Mouse (Mus musculus) midbrain, embryonic 13.5 days (tissue): Measurements from ENCODE around the gene Clps. TPM values are rescaled to one million over a fixed set of nuclear protein-coding genes. Genes with fewer than 3 reads are reported as not detected.

Source experiments
- ATAC-seq: fragments of 200-750 bp; cut with Nextera tagmentation; 2 replicates; pipeline ENCODE4 v1.8.0; 2017; ENCODE audit warnings: mild to moderate bottlenecking, moderate TSS enrichment, moderate library complexity
- H3K27ac ChIP-seq: fragments of 300-500 bp; sonication (generic); 2 replicates; pipeline ENCODE4 v1.5.1; 2015; ENCODE audit warnings: inconsistent platforms, mild to moderate bottlenecking, moderate library complexity
- H3K27me3 ChIP-seq: fragments of 300-500 bp; sonication (generic); 2 replicates; pipeline ENCODE4 v1.6.1; 2015; ENCODE audit warnings: mild to moderate bottlenecking, inconsistent platforms
- H3K36me3 ChIP-seq: fragments of 300-500 bp; sonication (generic); 2 replicates; pipeline ENCODE4 v1.6.1; 2015; ENCODE audit warnings: mild to moderate bottlenecking, inconsistent platforms
- H3K4me1 ChIP-seq: fragments of 300-500 bp; sonication (generic); replicated peaks from 2 replicates; pipeline ENCODE4 v1.6.1; 2015; ENCODE audit warnings: inconsistent platforms
- H3K4me2 ChIP-seq: fragments of 300-500 bp; sonication (generic); replicated peaks from 2 replicates; pipeline ENCODE4 v1.6.1; 2015; ENCODE audit warnings: moderate library complexity, mild to moderate bottlenecking, inconsistent platforms
- H3K4me3 ChIP-seq: fragments of 300-500 bp; sonication (generic); replicated peaks from 2 replicates; pipeline ENCODE4 v1.5.1; 2015; ENCODE audit warnings: mild to moderate bottlenecking, inconsistent platforms
- H3K9ac ChIP-seq: fragments of 300-500 bp; sonication (generic); replicated peaks from 2 replicates; pipeline ENCODE4 v1.6.1; 2015; ENCODE audit warnings: mild to moderate bottlenecking, inconsistent platforms
- H3K9me3 ChIP-seq: fragments of 300-500 bp; sonication (generic); 2 replicates; pipeline ENCODE4 v1.6.1; 2016; ENCODE audit warnings: mild to moderate bottlenecking, inconsistent platforms
- WGBS: fragments of 180-500 bp; shearing (Covaris S2); methylation state at CpG from one replicate; pipeline ENCODE4 v1.1.7; 2015; 5-methylcytosine and 5-hydroxymethylcytosine counted together
- microRNA-seq: library from miRNA; unstranded; fragments of <30 nt; microRNA quantifications from one replicate; pipeline ENCODE4, GENCODE M21; 2016
- polyA plus RNA-seq: library from polyadenylated mRNA; unstranded; fragments of >200 nt; fragmentation: Nextera tagmentation; extraction: Ambion mirVana; gene quantifications from 2 replicates; pipeline ENCODE4 v1.2.1, GENCODE M21; 2015

The Clps gene
- polyA plus RNA-seq, 1 experiment from 2014 or later, result 0.66 TPM

- Histone ChIP-seq H3K9me3 (no peaks in the 10 kb centered on the region), H3K36me3 (no peaks in the 10 kb centered on the region), H3K9ac (no peak overlapping the region), H3K4me3 (no peak overlapping the region), H3K27ac (no peak overlapping the region), H3K27me3 (peaks cover 44% of the 10 kb centered on the region), H3K4me2 (no peak overlapping the region), H3K4me1 (peaks cover 26% of the 10 kb centered on the region)
- no peak for ATAC-seq
- WGBS, result 76% methylated on average over 10 of the region's 10 CpGs
These were observed 44.9 kb downstream of the Clps start for GRCm38 (mm10) chr17:28515431-28516341.

- Histone ChIP-seq H3K9ac (no peak overlapping the region), H3K9me3 (no peaks in the 10 kb centered on the region), H3K4me1 (peaks cover 30% of the 10 kb centered on the region), H3K36me3 (no peaks in the 10 kb centered on the region), H3K4me2 (no peak overlapping the region), H3K4me3 (no peak overlapping the region), H3K27me3 (peaks cover 34% of the 10 kb centered on the region), H3K27ac (no peak overlapping the region)
- no peak for ATAC-seq
- 60% methylated on average over 5 of the region's 5 CpGs for WGBS
These were observed 46.0 kb downstream of the Clps start for GRCm38 (mm10) chr17:28514555-28514954.

- H3K9ac ChIP-seq, result no peak overlapping the region
- no peak for ATAC-seq
- H3K27ac ChIP-seq, result no peak overlapping the region
- H3K27me3 ChIP-seq, result peaks cover 28% of the 10 kb centered on the region
- no peaks in the 10 kb centered on the region for H3K36me3 ChIP-seq
- no peak overlapping the region for H3K4me2 ChIP-seq
- H3K9me3 ChIP-seq, result no peaks in the 10 kb centered on the region
- peaks cover 29% of the 10 kb centered on the region for H3K4me1 ChIP-seq
- 72% methylated on average over 7 of the region's 7 CpGs for WGBS
- H3K4me3 ChIP-seq, result no peak overlapping the region
These were observed 46.7 kb downstream of the Clps start for GRCm38 (mm10) chr17:28513844-28514243.

- no peak overlapping the region for H3K4me2 ChIP-seq
- H3K27me3 ChIP-seq, result peaks cover 23% of the 10 kb centered on the region
- no peak for ATAC-seq
- no peak overlapping the region for H3K27ac ChIP-seq
- H3K9ac ChIP-seq, result no peak overlapping the region
- H3K9me3 ChIP-seq, result no peaks in the 10 kb centered on the region
- no peaks in the 10 kb centered on the region for H3K36me3 ChIP-seq
- 74% methylated on average over 1 of the region's 1 CpGs for WGBS
- H3K4me1 ChIP-seq, result peaks cover 24% of the 10 kb centered on the region
- H3K4me3 ChIP-seq, result no peak overlapping the region
These were observed 47.2 kb downstream of the Clps start for GRCm38 (mm10) chr17:28513337-28513736.

- Histone ChIP-seq H3K9me3 (no peaks in the 10 kb centered on the region), H3K27ac (no peak overlapping the region), H3K9ac (no peak overlapping the region), H3K27me3 (peaks cover 23% of the 10 kb centered on the region), H3K4me1 (peaks cover 18% of the 10 kb centered on the region), H3K4me2 (no peak overlapping the region), H3K36me3 (no peaks in the 10 kb centered on the region), H3K4me3 (no peak overlapping the region)
- ATAC-seq, result no peak
- 58% methylated on average over 6 of the region's 6 CpGs for WGBS
These were observed 47.9 kb downstream of the Clps start for GRCm38 (mm10) chr17:28512696-28513095.

GRCm38 (mm10) chr17:28511616-28512541, 48.7 kb downstream of the Clps start:
- H3K9ac ChIP-seq, result no peak overlapping the region
- H3K27me3 ChIP-seq, result peaks cover 21% of the 10 kb centered on the region
- 29% methylated on average over 9 of the region's 9 CpGs for WGBS
- no peak overlapping the region for H3K4me2 ChIP-seq
- H3K36me3 ChIP-seq, result no peaks in the 10 kb centered on the region
- H3K9me3 ChIP-seq, result no peaks in the 10 kb centered on the region
- H3K4me3 ChIP-seq, result no peak overlapping the region
- no peak overlapping the region for H3K27ac ChIP-seq
- no peak for ATAC-seq
- peaks cover 22% of the 10 kb centered on the region for H3K4me1 ChIP-seq

GRCm38 (mm10) chr17:28510445-28511342, 49.9 kb downstream of the Clps start:
- Histone ChIP-seq H3K36me3 (no peaks in the 10 kb centered on the region), H3K27me3 (peaks cover 10% of the 10 kb centered on the region; the same call in 1 of the 2 replicates), H3K9ac (no peak overlapping the region; the same call in 1 of the 2 replicates), H3K4me1 (peaks cover 24% of the 10 kb centered on the region), H3K4me3 (no peak overlapping the region), H3K27ac (no peak overlapping the region), H3K4me2 (peak overlapping the region; percentile 16), H3K9me3 (no peaks in the 10 kb centered on the region)
- no peak for ATAC-seq
- 8% methylated on average over 28 of the region's 28 CpGs for WGBS

Small RNA genes within 50 kb of the gene (microRNA-seq; reads per million reads assigned to microRNA genes)
- gene Gm25195, result not detected
- not detected for gene Mir6969

Other genes starting within 250 kb of the Clps start
- gene Fance, start 247.2 kb downstream of the Clps start, polyA plus RNA-seq, result 20.2 and 26.9 TPM in 2 replicates
- gene Rpl10a, start 232.3 kb downstream of the Clps start, polyA plus RNA-seq, result 382 and 387 TPM in 2 replicates
- gene Tead3, start 209.9 kb downstream of the Clps start, polyA plus RNA-seq, result 1.9 and 2.9 TPM in 2 replicates
- 1.7 and 2.6 TPM in 2 replicates for gene Tulp1, start 195.5 kb downstream of the Clps start, polyA plus RNA-seq
- 30.0 and 30.9 TPM in 2 replicates for gene Fkbp5, start 43.2 kb downstream of the Clps start, polyA plus RNA-seq
- not detected in 2 replicates for gene Armc12, start 30.0 kb downstream of the Clps start, polyA plus RNA-seq
- gene Clpsl2, start 11.4 kb downstream of the Clps start, polyA plus RNA-seq, result not detected in 2 replicates
- gene Lhfpl5, start 14.9 kb upstream of the Clps start, polyA plus RNA-seq, result 4.1 and 4.2 TPM in 2 replicates
- 110 and 113 TPM in 2 replicates for gene Srpk1, start 61.9 kb upstream of the Clps start, polyA plus RNA-seq
- gene Slc26a8, start 129.5 kb upstream of the Clps start, polyA plus RNA-seq, result 1.0 and 1.3 TPM in 2 replicates
- gene Mapk14, start 130.6 kb upstream of the Clps start, polyA plus RNA-seq, result 23.3 and 27.0 TPM in 2 replicates
- 1.8 and 2.3 TPM in 2 replicates for gene AC170998.1, start 165.3 kb upstream of the Clps start, polyA plus RNA-seq
- 0.58 and 0.96 TPM in 2 replicates for gene Mapk13, start 208.5 kb upstream of the Clps start, polyA plus RNA-seq
- gene Brpf3, start 240.3 kb upstream of the Clps start, polyA plus RNA-seq, result 9.2 and 11.0 TPM in 2 replicates